Mouse (Mus musculus) olfactory bulb, adult 2 months (tissue): ENCODE results near the gene Gnb1l.

Experiments used
- CTCF ChIP-seq: fragments of 200-500 bp; IDR thresholded peaks from 2 replicates; pipeline ENCODE4 v1.5.1; 2012; ENCODE audit warnings: low read depth, mild to moderate bottlenecking, low read length, moderate library complexity; ENCODE audit not compliant: insufficient read depth
- POLR2A ChIP-seq: fragments of 200-500 bp; IDR thresholded peaks from 2 replicates; pipeline ENCODE4 v1.6.1; 2012; ENCODE audit warnings: mild to moderate bottlenecking, low read depth, low read length, moderate library complexity; ENCODE audit not compliant: insufficient read depth

GRCm38 (mm10) chr16:18581050-18581622 is 82.6 kb downstream of the Gnb1l start:
- TF ChIP-seq CTCF, result no peak
- TF ChIP-seq POLR2A, result no peak
